Mouse (Mus musculus) heart, postnatal 10 days (tissue): Measurements from ENCODE around the gene Ppp1r11. TPM values are rescaled to one million over a fixed set of nuclear protein-coding genes. Genes with fewer than 3 reads are reported as not detected.

Experiments
- DNase-seq, 2 experiments: peaks; one replicate each; pipeline ENCODE4 v3.0.0; 2021
- intact Hi-C: fragments of 180-260 bp; cut with DNase I; formaldehyde crosslinking; loops from one replicate; pipeline ENCODE4 v1.15.1; 2025
- total RNA-seq, 2 experiments: library from RNA; stranded (reverse); gene quantifications; 2 replicates each; pipeline ENCODE4 v1.2.3; 2021

The Ppp1r11 gene
- total RNA-seq, 2 experiments from 2014 or later = 58.9 to 73.2 TPM

DNA sequence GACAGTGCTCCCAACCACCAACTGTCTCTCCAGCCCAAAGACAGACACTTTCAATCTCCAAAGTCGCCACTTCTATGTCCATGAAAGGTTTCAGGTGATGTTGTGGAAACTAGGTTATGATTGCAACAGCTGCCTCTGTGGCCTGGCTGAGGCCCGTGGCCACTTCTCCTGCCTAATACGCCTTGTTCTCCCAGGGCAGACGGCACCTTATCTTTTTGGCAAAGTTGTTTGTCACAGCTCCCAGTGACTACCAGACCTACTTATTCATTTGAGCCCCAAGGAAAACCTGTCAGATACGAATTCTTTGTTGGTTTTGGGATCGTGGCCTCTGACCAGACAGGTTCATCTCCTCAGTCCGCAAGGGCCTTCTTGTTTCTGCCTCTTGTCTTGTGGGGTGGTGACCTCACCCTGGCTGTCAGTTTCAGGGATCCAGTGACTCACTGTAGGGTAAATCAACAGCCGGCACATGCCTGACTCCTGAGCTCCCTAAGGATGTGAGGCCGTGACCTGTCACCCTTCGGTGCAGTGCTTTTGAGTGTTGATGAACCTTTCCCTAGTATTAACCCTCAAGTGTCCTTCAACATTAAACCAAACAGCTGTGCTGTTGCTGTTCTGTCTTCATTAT lies 23.9 kb downstream of the Ppp1r11 start:
- peak in 1 of 2 experiments; percentile 23 for DNase-seq
- intact Hi-C loops = no loop called here

DNA sequence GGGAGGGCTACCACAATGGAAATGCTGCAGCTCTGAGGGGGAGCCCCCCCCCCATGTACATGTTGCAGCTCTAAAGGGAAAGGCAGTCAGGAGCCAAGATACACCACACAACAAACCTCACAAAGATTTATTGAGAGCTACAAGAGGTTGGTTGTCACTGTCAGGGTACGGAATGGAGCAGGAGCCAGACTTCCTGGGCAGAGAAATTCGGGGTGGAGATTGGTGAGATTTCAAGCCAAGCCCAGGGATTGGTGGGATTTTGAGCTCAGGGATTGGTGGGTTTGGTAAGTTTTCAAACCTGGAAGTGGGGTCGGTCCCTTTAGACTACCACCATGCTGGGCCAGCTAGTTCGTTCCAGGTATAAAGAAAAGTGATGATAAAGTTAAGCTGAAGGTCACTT lies 28.1 kb downstream of the Ppp1r11 start:
- intact Hi-C loops = no loop called here
- DNase-seq = no peak

- intact Hi-C loops = no loop called here
- no peak for DNase-seq
Observed at GRCm38 (mm10) chr17:36922715-36923114, 28.8 kb downstream of the Ppp1r11 start.

- no peak for DNase-seq
- intact Hi-C loops = no loop called here
Observed at GRCm38 (mm10) chr17:36920239-36920638, 31.3 kb downstream of the Ppp1r11 start.

DNA sequence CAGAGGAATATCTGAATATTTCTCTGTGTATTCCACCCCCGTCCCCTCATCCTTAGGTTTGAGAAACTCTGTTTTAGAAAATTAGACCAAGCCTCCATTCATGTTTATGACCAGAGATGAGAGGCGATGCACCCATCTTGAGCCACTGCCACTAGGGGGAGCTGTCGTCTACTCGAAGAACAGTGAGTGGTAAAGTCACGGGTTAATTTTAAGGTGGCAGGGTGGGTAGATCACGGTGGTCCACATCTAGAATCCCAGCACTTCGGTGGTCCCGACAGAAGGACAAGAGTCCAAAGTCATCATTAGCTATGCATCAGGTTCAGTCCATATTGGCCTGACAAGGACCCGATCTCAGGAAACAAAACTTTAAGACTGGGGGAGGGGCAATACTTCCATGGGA lies 36.5 kb downstream of the Ppp1r11 start:
- intact Hi-C loops = loop anchor here (1.0 to 5.0 kb wide), 3 partner anchors 22 to 133 kb away; partner anchors contain the start of genes Znrd1 and Znrd1as

DNA sequence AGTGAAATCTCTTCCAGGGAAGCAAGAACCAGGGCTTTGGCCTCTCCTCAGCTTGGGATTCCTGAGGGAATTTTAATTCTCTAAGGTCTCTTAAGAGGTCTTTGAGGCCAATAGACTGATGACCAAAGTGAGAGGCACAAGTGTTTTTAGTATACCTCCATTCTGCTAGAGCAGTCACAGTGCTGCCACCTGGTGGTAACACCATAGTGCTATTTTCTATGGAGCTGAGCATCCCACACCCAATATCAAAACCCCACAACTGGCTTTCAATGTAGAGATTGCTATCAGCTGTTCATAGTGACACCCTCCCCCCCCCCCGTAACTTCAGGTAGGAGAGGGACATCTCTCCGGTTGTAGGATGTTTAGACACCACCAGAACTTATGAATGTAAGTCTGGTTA lies 37.4 kb downstream of the Ppp1r11 start:
- DNase-seq = peak; percentile 73 to 85
- intact Hi-C loops = loop anchor here (1.0 to 2.0 kb wide), 3 partner anchors 21 to 90 kb away; no protein-coding TSS in a partner anchor

More for the DNA sequence above, 36.5 kb downstream of the Ppp1r11 start:
- peak; percentile 48 to 76 for DNase-seq

- intact Hi-C loops = no loop called here
- DNase-seq = no peak
Observed at GRCm38 (mm10) chr17:36912031-36912430, 39.5 kb downstream of the Ppp1r11 start.

- DNase-seq = no peak
- intact Hi-C loops = no loop called here
Observed at GRCm38 (mm10) chr17:36909802-36910201, 41.7 kb downstream of the Ppp1r11 start.

GRCm38 (mm10) chr17:36908235-36908634 lies 43.3 kb downstream of the Ppp1r11 start:
- DNase-seq = no peak
- intact Hi-C loops = no loop called here

- intact Hi-C loops = no loop called here
- no peak for DNase-seq
Observed at GRCm38 (mm10) chr17:36903651-36904050, 47.9 kb downstream of the Ppp1r11 start.

DNA sequence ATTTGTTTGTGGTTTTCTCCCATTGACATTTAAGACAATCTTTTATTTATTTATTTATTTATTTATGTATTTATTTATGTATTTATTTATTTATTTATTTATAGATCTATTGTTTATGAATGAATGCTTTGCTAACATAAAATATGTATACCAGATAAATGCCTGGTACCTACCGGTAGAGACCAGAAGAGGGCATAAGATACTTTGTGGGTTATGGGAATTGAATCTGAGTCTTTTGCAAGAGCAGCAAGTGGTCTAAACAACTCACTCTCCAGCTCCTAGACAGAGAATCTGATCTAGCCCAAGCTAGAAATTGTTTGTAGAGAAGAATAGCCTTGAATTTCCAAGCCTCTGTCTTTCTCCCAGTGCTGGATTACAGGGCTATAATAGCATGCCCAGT lies 50.9 kb downstream of the Ppp1r11 start:
- intact Hi-C loops = no loop called here
- peak in 1 of 2 experiments; percentile 14 for DNase-seq

DNA sequence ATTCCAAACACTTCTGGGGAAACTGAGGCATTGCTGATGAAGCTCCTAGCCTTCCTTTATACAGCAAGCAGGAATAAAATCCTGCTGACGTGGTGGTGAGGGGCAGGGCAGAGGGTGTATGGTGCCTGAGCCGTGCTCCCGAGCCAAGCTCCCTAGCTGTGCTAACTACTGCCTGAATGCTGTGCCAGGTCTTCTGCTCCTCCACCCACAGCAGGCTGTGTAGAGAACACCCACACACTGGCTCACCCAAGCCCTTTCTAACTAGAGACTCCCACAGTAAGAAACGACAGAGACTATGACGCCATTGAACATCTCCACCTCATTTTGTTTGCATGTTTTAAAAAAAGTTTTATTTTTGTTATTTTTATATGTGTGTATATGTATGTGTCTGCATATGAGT lies 51.5 kb downstream of the Ppp1r11 start:
- intact Hi-C loops = no loop called here
- no peak for DNase-seq

- intact Hi-C loops = no loop called here
- DNase-seq = no peak
Observed at GRCm38 (mm10) chr17:36899376-36899775, 52.2 kb downstream of the Ppp1r11 start.

Other genes starting within 250 kb of the Ppp1r11 start
- not detected for gene H2-M10.5, start 178.8 kb downstream of the Ppp1r11 start, total RNA-seq
- gene H2-M10.6, start 139.6 kb downstream of the Ppp1r11 start, total RNA-seq = not detected
- 10 to 100 TPM; 23.1 to 24.2 TPM for gene Trim26, start 114.6 kb downstream of the Ppp1r11 start, total RNA-seq
- gene Trim15, start 84.5 kb downstream of the Ppp1r11 start, total RNA-seq = not detected
- gene Trim10, start 82.2 kb downstream of the Ppp1r11 start, total RNA-seq = under 1 TPM; 0.60 to 0.93 TPM
- gene Trim40, start 61.6 kb downstream of the Ppp1r11 start, total RNA-seq = not detected
- not detected for gene Trim31, start 53.6 kb downstream of the Ppp1r11 start, total RNA-seq
- gene Rnf39, start 8.8 kb downstream of the Ppp1r11 start, total RNA-seq = under 1 TPM; 0.22 to 0.43 TPM
- 10 to 100 TPM; 23.7 to 28.9 TPM for gene Znrd1, start 6.8 kb upstream of the Ppp1r11 start, total RNA-seq
- gene Znrd1as, start 6.9 kb upstream of the Ppp1r11 start, total RNA-seq = 1 to 10 TPM; 7.7 to 8.4 TPM
- not detected for gene 2410137M14Rik, start 29.5 kb upstream of the Ppp1r11 start, total RNA-seq
- gene H2-M5, start 37.8 kb upstream of the Ppp1r11 start, total RNA-seq = under 1 TPM in 1 of 2 experiments, not detected in 1; 0.26 TPM
- 1 to 10 TPM; 5.6 to 6.9 TPM for gene Zfp57, start 49.4 kb upstream of the Ppp1r11 start, total RNA-seq
- not detected for gene Mog, start 71.7 kb upstream of the Ppp1r11 start, total RNA-seq
- 10 to 100 TPM; 14.0 to 17.2 TPM for gene Gabbr1, start 94.2 kb upstream of the Ppp1r11 start, total RNA-seq
- gene Olfr90, start 136.8 kb upstream of the Ppp1r11 start, total RNA-seq = not detected
- not detected for gene Olfr91, start 146.5 kb upstream of the Ppp1r11 start, total RNA-seq
- gene Olfr92, start 168.3 kb upstream of the Ppp1r11 start, total RNA-seq = not detected
- gene Olfr93, start 209.8 kb upstream of the Ppp1r11 start, total RNA-seq = not detected
- not detected for gene Ubd, start 242.2 kb upstream of the Ppp1r11 start, total RNA-seq
- not detected for gene Olfr94, start 249.3 kb upstream of the Ppp1r11 start, total RNA-seq